Mouse (Mus musculus): Measurements from ENCODE around the gene Fam198a. TPM values are rescaled to one million over a fixed set of nuclear protein-coding genes. Genes with fewer than 3 reads are reported as not detected.

The Fam198a gene
- total RNA-seq (2023): not detected in 2 replicates

DNA sequence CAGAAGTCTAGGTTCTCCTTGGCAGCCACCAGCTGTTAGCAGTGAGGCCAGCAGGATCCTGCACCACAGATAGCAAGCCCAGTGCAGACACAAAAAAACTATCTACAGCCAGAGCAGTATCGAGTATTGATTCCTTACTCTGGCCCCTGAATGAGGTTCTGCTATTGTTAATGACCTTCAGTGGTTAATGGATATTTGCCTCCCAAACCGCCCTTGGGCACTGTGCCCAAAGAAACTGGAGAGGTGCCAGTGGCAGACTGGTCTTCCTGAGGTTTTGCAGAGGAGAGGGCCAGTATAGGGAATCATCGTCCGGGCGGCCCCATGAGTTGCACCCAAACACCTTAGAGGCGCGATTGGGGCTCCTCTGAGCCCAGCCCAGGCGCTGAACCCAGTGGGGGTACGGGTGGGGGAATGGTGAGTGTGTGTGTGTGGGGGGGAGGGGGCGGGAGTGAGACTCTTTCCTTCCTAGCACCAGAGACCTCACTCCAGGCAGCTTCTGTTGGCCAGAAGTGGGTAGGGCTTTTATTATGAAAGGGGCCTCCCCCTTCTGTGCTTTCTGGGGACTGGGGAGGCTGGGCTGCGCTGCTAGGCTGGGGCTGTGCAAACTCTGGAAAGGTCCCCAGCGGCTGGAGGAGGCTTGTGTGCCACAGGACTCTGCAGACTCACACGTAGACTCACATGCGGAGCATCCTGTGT lies at the start of gene Fam198a:
Gene Fam198a, plus strand, starts transcription at position 571 of the 696 bp plus-strand sequence.

DNA sequence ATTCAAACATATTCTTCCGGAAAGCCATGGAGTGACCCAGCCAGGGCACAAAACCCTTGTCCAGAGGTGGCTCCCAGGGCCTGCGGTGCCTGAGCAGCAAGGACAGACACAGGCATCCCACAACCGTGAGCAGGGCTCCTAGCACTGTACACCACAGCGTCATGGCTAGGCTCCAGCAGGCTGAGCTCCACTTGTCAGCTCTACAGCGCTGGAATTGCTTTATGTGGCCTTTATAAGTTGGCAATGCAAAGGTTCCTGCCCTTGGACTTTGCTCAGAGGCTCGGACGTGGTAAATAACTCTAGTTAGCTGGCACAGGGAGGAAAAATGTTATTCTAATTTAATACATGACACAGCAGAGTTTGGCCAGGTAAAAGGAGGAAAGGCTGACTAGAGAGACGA lies 34.7 kb upstream of the Fam198a start, which contains the start of gene Cyp8b1:
Gene Cyp8b1, minus strand, starts transcription at position 204 of the 400 bp plus-strand sequence.

DNA sequence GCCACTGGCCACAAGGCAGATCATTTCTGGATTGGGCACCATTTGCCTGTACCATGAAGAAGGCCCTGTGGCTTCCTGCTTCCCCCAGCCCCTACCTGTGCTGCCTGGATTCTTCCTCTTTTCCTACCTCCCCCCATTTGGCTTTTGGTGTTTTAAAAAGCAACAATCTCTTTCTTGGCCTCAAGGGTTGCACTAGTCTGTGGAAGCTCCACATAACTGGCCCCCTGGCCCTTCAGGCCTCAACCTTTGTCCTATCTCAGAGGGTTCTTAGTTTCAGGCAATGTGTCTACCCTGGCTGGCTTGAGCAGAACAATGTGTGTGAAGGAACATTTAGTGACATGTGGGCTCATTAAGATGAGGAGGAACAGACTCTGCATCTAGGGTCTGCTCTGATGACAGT lies 46.2 kb downstream of the Fam198a start, which contains the start of gene Pomgnt2:
Gene Pomgnt2, minus strand, starts transcription at position 101 of the 400 bp plus-strand sequence.

Other genes with a start within 250 kb of the Fam198a start
- 35.5 and 40.5 TPM in 2 replicates for gene Sec22c, start 245.5 kb upstream of the Fam198a start, total RNA-seq (2023)
- gene Ss18l2, start 240.7 kb upstream of the Fam198a start, total RNA-seq (2023): 18.0 and 18.3 TPM in 2 replicates
- 270 and 434 TPM in 2 replicates for gene Nktr, start 231.8 kb upstream of the Fam198a start, total RNA-seq (2023)
- gene Zfp651, start 191.7 kb upstream of the Fam198a start, total RNA-seq (2023): 0.41 and 0.75 TPM in 2 replicates
- gene Klhl40, start 173.4 kb upstream of the Fam198a start, total RNA-seq (2023): not detected in 2 replicates
- gene Hhatl, start 158.5 kb upstream of the Fam198a start, total RNA-seq (2023): not detected in 2 replicates
- not detected in 2 replicates for gene Ccdc13, start 111.5 kb upstream of the Fam198a start, total RNA-seq (2023)
- 26.3 and 31.1 TPM in 2 replicates for gene Higd1a, start 92.6 kb upstream of the Fam198a start, total RNA-seq (2023)
- gene Ackr2, start 52.6 kb upstream of the Fam198a start, total RNA-seq (2023): not detected in 2 replicates
- gene Cyp8b1, start 34.7 kb upstream of the Fam198a start, total RNA-seq (2023): not detected in 2 replicates
- 0.54 and 0.69 TPM in 2 replicates for gene Pomgnt2, start 46.1 kb downstream of the Fam198a start, total RNA-seq (2023)
- gene Snrk, start 166.3 kb downstream of the Fam198a start, total RNA-seq (2023): 149 and 159 TPM in 2 replicates